Mouse (Mus musculus) layer of hippocampus, adult 9-10 months (tissue): ENCODE measurements around the gene Pmf1.
"Not testable (repeated sequence)": the region's sequence is repeated elsewhere in the genome, so short reads cannot be mapped to it uniquely, and the experiment has no call there.

Experiments
- DNase-seq: peaks from one replicate; pipeline ENCODE4 v3.0.0; 2022; ENCODE audit warnings: low spot score

Gene Pmf1

DNA sequence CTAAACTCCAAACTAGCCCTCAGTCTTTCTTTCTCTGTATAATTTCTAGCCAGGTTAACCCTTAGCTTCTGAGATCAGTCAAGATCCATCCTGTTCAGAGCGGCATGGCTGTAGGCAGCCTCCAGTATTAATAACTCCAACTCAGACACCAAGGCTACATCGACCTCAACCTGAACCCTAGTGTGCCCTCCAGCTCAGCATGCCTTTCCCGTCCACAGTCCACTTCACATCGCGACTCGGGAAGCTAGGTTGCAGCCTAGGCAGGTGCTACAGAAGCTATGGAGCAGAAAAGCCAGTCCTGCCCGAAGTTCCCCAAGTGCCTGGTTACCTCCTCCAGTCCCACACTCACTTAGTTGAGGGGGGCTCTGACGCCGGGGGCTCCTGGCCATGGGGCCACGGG, 27.3 kb upstream of the Pmf1 start:
- no peak for DNase-seq

DNA sequence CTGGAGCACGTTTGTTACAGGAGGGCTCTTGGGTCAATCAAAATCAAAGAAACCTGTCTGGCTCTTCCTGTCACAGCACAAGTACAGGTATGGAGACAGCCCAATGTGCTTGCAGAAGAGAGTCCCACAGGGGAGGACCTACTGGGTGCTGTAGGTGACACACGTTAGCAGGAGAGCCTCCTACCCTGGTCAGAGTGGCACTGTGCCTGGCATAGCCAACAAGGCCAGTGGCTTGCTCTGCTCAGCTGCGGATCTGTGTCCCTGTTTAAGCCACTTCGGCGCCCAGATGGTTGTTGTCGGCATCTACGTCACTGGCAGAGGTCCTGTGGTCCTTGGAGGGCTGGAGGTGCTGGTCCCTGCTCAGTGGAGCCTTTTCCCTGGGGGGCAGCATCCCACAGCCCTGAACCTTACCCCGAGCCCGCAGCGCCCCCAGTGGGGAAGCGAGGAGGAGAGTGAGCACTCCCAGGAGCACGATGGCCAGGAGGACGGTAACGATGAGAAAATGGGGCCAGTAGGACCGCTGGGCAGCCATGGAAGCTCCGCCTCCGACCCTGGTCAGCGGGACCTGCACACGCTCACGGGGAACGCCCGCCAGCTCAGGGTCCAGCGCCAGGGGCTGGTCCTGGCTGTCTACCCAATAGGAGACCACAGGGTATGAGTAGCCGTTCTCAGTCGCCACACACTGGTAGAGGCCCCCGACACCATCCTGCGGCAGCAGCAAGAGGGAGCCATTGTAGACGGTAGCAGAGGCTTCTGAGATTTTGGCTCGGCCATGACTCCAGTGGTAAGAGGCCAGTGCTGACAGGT, 26.5 kb upstream of the Pmf1 start:
- no peak for DNase-seq

DNA sequence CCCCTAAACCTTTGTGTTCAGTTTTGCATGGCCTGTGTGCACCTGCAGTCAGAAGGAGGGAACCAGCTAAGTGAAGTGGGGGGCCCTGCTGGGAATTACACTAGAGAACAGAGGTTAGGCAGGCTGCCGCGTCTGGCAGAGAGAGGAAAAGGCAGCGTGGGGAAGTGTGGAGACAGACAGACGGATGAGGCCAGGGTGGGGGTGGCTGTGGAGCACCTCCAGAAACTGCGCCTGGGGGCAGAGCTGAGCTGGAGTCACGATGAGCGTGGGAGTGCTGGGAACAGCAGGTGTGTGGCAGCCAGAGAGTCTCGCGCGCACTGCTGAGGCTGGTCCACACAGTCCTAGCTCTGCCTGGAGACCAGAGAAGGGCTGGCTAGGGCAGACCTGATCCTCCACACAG, 25.4 kb upstream of the Pmf1 start:
- no peak for DNase-seq

DNA sequence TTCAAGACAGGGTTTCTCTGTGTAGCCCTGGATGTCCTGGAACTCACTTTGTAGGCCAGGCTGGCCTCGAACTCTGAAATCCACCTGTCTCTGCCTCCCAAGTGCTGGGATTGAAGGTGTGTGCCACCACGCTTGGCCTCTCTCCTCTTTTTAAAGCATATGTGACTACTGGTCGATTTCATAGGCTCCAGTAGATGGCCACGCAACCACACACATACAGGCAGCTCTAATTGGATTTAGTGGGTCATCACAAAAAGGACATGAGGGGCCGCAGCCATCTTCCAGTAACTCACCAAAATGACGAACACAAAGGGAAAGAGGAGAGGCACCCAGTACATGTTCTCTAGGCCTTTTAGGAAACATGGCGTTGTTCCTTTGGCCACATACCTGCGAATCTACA, 18.5 kb upstream of the Pmf1 start:
- DNase-seq, result not testable (repeated sequence)

DNA sequence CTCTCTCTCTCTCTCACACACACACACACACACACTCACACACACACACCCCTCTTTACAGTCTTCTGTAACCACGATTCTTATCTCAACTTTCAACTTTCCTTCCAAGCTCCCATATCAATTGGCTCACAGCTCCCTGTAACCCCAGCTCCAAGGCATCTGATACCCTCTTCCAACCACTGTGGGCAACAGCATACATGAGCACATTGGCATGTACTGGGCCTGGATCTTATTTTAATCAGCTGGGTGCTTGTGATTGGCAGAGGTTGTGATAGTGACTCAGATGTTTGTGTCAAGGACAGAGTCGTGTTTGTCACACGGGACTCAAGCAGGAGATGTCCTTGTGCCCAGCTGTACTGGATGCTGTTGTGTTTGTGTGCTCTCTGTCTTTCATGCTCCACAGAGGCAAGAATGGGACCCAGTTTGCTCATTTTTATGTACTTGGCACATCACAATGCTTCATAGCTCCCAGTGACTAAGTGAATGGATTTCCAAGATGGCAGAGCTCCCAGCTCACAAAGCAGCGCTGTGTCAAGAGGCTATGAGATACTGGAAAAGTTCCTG, 17.3 kb upstream of the Pmf1 start:
- no peak for DNase-seq

DNA sequence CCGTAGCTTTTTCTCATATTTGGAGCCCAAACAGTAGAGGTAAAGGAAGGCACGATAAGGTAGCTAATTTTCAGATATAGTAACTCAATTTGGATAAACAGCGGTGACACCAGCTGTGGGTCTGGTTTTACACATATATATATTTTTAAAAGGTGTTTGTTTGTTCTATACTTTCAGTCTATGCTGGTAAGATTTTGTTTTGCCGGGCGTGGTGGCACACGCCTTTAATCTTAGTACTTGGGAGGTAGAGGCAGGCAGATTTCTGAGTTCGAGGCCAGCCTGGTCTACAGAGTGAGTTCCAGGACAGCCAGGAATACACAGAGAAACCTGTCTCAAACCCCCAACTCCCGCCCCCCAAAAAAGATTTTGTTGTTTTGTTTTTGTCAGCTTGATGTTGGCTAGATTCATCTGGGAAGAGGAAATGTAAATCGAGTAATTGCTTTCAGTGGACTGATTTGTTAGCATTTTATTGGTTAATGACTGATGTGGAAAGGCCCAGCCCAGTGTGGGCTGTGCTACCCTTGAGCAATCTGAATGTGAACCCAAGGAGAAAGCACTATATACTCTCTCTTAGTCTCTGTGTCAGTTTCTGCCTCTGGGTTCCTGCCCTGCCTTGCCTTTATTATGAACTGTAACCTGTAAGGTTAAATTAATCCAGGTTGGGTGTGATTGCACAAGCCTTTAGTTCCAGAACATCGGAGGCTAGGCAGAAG, 15.7 kb upstream of the Pmf1 start:
- no peak for DNase-seq

DNA sequence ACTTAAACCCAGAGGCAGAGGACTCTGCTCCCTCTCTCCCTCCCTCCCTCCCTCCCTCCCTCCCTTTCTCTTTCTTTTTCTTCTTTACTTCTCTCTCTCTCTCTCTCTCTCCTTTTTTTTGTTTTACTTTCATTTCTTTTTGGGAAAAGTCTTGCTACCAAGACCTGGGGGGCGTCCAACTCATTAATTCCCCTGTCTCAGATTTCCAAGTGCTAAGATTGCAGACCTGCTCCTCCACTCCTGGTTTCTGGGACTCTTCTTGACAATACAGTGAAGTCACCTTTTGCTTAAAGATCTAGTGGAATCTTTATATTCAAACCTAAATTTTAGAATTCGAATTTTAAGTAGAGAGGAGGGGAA, 15.2 kb upstream of the Pmf1 start:
- DNase-seq, result no peak

DNA sequence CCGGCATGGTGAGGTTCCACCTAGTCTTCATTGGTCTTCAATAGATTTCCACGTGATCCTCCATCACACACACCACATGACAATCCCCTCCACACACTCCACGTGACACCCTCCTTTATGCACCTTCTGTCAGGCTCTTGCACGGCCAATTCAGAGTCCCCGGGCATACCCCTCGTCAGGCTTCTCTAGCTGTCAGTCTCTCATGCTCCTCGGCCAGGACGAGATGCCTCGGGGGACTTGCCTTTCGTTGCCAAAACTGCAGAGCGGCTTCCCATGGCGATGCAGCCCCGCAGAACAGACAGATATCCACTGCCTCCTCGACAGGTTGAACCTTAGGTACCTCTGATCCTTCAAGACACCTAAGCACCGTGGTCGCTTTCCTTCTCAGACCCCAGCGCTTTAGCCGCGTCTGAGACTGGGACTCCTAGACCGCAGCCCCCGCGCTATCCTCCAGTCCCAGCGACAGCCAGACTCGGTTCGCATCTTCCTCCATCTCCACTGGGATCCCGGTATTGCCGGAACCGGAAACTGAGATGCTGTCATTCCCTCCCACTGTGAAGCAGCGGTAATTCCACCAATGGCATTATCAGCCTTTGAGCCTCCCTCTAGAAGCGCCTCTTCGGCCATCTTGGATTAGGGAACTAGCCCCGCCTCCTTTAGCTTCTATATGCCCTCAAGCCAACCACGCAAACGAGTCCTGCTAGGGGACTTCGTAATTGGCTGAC, 14.6 kb upstream of the Pmf1 start, which contains the start of gene Slc25a44:
TSS of gene Slc25a44 (minus strand) at position 535 of the 725 bp plus-strand sequence.
- peak; percentile 90 for DNase-seq

DNA sequence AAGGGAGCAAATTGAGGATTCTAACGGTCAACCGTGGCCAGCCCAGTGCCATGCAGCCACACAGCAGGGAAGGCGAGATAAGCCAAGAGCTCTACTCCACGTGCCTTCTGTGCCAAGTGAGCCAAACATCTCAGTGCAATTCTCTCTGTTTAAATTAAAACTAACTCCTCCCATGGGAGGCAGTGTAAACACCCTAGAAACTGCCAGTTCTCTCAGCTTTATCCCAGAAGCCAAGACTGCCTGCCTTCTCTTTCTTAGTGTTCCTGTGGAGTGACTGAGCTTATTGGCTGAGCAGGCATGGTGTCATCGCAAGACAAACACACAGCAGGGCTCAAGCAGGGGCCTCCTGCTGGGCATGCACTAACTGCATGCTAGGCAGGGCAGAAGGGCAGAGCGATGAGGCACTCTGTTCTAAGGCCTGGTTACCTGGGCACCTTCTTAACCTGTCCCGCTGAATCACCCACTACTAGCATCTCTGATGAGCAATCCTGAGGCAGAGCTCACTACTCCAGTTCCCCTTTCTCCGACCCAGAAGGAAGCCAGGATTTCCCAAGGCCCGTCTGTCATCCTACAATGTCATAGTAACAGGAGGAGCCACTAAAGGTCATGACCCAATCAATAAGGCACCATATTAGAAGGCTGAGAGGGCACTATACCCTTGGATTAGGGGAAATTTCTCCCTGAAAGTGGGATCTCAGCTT, 12.0 kb upstream of the Pmf1 start:
- no peak for DNase-seq

DNA sequence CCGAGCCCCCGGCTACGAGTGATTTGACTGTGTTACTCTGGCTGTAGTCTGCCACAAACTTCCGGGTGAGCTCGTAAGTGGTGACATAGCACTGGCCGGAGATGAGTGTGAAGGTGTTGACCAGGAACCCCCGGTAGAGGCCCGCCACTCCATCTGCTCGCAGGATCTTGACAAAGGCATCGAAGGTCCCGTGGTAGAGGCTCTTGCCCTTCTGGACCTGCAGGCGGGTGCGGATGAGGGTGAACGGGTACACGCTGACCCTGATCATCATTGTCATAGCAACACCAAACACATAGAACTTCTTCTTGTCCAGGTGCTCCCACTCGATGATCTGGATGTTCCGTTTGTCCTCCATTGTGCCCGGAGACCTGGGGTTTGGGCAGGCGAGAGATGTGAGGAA, 10.6 kb upstream of the Pmf1 start:
- no peak for DNase-seq

DNA sequence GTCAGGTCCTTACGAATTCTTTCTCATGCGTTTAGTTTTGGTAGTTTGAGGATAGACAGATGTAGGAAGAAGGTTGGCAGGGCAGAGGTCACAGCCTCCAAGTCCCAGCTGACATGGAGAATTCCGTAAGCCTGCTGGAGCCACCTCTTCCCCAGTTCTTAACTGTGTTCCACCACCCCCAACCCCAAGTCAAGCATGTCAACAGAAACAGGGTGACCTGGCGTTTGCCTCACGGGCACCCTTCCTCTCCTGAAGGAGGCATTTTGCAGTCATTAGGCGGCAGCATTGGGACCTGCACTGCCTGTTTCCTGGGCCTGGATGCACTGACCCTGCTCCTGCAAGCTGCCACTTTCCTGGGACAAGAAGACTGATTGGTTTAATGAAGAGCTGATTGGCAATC, 7.9 kb upstream of the Pmf1 start:
- DNase-seq, result no peak

DNA sequence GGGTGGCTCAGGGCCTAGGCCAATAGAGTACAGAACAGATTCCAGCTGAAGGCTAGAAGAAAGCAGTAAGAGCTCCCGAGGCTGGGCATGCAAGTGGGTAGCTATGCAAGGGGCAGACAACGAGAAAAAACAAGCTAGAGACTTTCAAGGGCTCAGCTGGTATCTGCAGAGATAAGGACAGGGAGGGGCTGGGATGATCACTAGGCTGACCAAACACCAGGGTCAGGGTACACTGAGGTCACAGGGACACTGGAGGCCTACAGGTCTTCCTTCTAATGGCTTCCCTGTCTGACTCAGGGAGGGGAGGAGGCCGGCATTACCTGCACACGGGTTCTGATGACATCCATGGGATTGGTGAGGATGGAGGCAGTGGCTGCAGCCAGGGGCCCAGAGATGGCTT, 5.5 kb upstream of the Pmf1 start:
- DNase-seq, result no peak

DNA sequence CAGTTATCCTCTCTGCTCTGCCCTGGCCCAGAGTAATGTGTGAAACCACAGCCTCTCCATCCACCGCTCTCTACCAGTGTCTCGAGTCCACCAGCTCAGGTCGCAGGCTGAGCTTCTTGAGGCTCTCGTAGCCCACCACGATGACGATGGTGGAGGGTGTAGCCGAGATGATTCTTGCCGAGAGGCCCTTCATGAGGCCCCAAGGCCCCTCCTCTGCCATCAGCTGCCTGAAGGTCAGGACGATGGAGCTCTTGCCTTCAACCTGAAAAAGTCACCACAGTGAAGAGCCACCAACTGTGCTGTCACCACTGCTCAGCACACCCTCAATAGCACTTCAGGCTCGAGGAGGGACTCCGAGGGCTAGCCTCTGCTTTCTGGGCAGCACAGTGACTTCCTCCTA, 2.5 kb upstream of the Pmf1 start:
- no peak for DNase-seq

DNA sequence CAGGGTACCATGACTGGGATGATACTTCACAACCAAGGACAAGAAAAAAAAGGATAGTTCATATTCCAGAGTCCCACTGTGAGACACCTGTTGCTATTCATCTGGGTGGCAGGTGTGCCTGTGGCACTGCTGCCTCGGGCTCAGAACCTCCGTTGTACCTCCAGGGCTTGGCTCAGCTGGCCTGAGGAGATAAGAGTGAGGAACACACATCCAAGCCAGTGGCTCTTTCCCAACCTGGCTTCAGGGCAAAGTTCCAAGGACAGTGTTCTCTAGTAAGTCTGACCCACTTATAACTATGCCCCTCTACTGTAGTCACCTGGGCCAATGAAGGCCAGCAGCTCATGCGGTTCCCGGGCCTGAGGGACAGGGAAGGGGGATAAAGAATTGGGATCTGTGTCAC, 1.6 kb upstream of the Pmf1 start:
- DNase-seq, result no peak

DNA sequence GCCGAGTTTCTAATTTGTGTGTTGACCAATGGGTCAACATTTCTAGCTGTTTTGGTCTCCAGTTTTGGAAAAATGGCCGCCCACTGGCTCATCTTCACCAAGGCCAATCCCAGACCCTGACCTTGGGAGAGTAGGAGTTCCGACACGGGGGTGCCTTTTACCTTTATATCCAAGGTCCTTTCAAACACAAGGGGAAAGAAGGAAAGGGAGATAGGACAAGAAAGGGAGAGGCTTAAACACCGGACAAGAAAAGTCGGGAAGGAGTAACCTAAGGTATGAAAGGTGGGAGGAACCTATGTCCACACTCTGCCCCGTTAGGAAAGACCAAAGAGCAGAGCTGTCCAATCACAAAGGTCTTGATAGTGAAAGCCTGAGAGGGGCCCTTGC, 507 bp upstream of the Pmf1 start:
- no peak for DNase-seq

DNA sequence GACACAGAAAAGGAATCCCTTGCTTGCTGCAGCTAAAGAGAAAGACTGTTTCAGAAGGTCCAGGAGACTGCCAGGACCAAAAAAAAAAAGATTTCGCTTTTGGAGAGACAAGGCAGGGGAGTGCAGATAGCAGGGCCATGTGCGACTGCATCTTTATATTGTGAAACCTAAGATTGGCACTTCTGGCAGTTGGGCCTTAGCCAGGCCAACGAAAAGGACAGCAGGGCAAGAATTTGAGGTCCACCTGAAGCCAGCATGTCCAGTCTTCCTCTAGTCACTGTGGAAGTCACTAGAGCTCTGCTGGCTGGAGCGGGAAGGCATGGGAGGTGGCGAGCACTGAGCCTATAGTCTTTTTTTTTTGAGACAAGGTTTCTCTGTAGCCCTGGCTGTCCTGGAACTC, 1.2 kb downstream of the Pmf1 start:
- DNase-seq, result no peak

DNA sequence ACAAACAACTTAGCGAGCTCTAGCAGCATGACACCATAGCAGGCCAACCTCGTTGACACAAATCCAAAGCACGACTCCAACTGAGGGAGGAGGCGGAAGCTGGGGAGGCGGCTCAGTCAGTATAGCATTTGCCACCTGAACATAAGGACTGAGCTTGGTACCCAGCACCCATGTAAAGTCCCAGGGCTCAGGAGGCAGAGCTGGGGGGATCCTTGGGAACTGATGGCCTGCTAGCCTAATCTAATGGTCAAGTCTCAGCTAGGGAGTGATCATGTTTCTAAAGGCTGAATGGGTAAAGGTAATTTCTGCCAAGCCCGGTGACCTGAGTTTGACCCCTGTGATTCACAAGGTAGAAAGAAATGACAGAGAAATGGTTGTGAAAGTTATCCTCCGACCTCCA, 2.6 kb downstream of the Pmf1 start:
- no peak for DNase-seq

DNA sequence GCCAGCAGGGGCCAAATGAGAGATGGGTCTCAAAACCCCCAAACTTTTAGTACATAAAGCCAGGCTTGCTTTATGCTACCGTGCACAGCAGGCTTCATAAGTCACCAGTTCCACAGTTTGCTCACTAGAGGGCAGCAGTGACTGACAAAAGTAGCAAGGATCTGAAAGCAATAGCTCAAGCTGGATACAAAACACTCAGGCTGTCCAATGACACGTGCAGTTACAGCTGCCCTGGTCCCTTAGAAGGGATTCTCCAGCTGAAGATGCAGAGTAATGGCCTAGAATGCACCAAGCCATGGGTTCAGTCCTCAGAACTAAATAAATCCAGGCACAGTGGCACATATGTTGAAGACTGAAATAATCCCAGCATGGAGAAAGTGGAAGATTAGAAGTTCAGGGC, 3.0 kb downstream of the Pmf1 start:
- DNase-seq, result peak; percentile 51

DNA sequence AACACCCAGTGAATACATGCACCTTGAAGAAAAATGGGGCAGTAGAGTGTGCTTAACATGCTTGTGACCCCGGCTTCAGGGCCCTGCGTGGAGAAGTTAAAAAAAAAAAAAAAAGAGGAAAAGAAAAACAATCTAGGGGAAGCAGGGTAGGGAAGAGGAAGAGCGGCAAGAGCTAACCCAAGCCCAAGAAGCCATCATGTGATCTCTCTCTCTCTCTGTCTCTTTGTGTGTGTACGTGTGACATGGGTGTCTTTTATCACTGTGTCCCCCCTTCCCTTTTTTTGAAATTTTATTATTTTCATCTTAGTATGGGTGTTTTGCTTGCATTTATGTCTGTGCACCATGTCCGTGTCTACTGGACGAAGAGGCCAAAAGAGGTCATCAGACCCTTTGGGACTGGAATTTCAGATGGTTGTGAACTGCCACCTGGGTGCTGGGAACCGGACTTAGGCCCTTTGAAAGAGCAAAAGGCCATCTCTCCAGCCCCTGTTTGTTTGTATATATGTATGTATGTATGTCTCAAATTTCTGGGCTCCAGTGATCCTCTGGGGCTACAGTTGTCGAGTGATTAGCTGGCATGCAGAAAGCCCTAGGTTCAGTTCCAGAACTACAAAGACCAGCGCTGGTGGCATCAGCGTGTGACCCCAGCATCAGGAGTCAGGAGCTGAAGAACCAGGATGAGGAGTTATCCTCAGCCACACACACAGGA, 6.5 kb downstream of the Pmf1 start:
- no peak for DNase-seq

DNA sequence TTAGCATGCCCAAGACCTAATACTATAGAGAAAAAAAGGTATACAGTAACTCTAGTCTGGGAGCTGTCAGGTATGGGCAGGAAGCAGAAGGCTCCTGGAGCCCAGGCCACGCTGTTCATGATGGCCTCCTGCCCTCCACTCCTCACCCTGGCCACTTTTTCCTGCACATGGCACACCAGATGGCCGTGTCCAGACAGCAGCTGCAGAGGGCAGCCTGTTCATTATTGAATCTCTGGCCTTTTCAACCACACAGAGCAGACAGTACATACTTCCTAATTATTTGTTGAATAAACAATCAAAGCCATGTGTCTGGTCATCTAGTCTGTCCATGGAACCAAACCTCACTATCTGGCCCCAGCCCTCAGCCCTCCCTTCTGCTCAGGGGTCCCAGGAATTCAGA, 11.5 kb downstream of the Pmf1 start:
- DNase-seq, result no peak

DNA sequence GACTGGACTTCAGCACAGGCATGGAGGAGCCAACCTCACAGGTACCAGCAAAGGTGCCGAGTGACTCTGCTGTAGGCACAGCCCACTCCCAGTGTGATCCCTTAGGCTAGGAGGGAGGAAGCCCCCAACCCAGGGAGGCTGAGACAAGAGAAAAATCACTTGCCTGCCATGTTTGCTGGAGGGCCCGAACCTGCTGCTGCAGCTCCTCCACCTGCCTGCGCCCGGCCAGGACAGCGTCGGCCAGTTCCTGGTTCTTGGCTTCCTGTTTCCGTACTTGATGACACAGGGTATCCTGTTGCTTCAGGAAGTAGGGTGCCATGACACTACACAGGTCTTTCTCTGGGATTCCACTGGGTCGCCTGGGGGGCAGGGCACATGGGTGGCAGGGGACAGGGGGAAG, 14.4 kb downstream of the Pmf1 start:
- no peak for DNase-seq

DNA sequence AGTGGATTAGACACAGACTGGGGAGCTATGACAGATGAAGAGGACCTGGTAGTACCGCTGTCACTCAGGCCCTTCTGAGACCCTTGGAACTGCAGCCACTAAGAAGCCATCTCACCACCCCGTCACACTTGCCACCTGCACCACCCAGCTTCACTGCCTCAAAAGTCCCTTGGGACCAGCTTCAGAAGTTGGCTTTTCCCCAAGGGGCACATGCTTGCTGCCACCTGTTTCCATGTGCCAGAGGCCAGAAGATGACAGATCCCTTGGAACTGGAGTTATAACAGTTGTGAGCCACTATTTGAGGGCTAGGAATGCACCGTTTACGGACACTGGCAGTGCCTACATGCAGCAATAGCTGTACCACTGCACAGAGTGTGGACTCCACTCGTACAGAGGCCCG, 14.8 kb downstream of the Pmf1 start:
- no peak for DNase-seq
